Mouse (Mus musculus) thymus, postnatal 4 days (tissue): ENCODE results near the gene Gm33815.
"Not testable (repeated sequence)": the region's sequence is repeated elsewhere in the genome, so short reads cannot be mapped to it uniquely, and the experiment has no call there.

Source experiments
- DNase-seq: peaks from one replicate; pipeline ENCODE4 v3.0.0; 2021

Gm33815 gene

DNA sequence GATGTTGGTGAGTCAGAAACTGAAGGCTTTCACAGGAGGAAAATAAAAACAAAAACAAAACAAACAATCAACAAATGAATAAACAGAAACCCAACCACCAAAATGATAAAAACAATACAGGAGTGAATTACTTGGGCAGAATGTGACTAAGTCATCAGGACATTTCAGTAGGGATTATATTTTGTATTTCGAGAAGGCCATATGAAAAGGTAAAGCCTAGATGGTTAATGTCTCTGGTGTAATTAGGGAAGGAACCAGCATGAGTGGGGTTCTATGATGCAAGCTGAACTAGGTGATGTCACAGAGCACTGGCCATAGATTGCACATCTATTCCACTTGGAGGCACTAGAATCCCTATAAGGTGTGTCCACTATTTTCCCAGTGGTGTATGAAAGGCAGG is at the start of gene Gm33815:
Gene Gm33815 (plus strand): TSS at position 301 of the 400 bp plus-strand sequence.
- DNase-seq = not testable (repeated sequence)
